Mouse (Mus musculus): ENCODE results near the gene Gm9936.

Gene Gm9936

DNA sequence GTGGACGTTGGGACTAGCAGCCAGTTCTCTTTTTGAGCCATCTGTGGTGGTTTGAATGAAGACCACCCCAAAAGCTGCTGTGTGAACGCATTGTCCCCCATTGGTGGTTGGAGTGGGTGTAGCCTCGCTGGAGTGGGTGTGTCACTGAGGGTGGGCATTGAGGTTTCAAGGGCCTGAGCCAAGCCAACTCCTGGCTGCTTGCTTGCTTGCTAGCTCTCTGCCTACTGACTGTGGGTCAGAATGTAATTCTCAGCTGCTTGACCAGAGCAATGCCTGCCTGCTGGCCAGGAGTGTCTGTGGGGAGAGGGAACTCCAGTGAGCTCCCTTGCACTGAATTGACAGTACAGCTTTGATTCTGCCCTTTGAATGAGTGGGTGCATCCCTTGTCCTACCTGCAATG is 28.7 kb downstream of the Gm9936 start:
- no peak for DNase-seq

- peak in 1 of 2 experiments; percentile 2 for DNase-seq
These were observed 31.1 kb downstream of the Gm9936 start for GRCm38 (mm10) chr5:114827427-114827826.

- peak; percentile 88 to 95 for DNase-seq
These were observed 32.3 kb downstream of the Gm9936 start for GRCm38 (mm10) chr5:114825978-114826691.

- DNase-seq: peak; percentile 69 to 76
These were observed 34.3 kb downstream of the Gm9936 start for GRCm38 (mm10) chr5:114824197-114824596.

DNA sequence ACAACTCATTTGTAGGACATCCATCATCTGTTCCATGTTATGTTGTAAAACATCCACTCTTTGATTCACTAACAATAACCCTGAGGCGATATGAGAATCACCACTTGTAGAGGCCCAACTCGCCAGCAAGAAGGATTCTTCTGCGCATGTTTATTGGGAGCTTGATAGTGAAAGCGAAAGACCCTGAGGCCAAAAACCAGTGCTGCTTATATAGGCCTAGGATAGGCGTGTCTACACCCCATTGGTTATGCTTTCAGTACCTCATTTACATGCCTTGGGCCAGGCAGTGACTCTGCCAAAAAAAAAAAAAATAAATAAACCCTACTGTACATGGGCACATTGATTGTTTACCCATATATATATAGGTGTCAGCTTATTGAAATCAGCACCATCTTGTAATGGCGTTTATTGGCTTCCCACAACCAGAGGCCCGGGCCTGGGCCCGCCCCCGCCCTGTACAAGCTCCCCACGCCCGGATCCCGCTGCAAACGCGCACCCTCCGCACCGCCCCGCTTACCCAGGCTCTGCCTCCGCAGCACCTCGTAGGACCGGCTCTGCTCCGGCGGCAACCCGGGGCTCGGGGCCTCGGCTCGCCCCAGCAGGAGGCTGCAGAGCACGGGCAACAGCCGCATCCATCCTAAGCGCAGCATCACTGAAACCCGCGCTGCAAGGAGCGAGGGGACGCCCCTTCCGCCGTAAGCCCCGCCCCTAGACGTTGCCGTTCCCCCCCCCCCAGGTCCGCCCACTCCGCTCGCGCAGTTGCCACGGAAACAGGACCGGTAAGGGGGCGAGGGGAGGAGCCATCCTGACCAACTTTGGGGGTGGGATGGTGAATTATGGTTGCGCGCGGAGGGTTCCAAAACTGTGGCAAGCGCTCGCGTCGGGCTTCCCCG is 35.4 kb downstream of the Gm9936 start, which contains the start of gene 1500011B03Rik:
TSS of gene 1500011B03Rik (minus strand) at position 673 of the 893 bp plus-strand sequence.
- DNase-seq: peak; percentile 87 to 91

DNA sequence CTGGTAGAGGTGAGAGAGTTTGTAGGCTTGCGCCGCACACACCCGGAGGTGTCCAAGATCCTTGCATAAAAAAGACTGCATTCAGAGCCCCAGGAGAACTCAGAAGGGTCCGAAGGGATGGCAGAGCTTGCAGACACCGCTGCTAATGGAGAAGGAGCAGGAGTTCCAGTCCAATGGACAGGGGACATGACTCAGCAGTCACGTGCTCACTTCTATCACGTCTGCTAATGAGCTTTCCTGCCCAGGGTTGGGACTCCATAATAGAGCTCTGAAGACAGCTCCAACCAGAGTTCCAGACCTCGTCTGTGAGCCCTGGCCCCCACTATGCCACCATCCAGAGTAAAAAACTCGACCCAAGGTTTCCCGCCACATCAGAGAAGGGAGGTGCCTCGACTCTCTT is 40.4 kb downstream of the Gm9936 start:
- DNase-seq: peak; percentile 24 to 51

DNA sequence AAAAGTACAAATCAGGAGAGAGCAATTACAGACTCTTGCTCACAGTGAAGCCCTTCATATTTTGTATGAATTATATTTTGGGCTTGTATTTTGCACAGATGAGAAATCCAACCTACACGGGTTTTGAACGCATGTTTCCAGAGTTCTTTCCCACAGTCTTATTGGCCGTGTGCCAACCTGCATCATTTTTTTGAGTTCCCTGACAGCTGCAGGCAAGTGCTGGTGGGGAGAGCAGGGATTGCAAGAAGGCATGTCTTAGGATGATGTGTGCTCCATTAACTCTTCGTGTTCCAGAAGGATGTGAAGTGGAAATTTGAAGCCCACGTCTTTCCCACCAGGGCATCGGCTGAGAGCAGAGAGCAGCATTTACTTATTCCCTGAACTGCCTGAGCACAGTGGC is 41.9 kb downstream of the Gm9936 start:
- DNase-seq: no peak

GRCm38 (mm10) chr5:114813525-114814181 is 44.8 kb downstream of the Gm9936 start:
- peak; percentile 90 to 94 for DNase-seq

- no peak for DNase-seq
These were observed 48.7 kb downstream of the Gm9936 start for GRCm38 (mm10) chr5:114809826-114810225.

GRCm38 (mm10) chr5:114809181-114809756 is 49.2 kb downstream of the Gm9936 start:
- DNase-seq: no peak

GRCm38 (mm10) chr5:114808385-114808784 is 50.1 kb downstream of the Gm9936 start:
- no peak for DNase-seq

DNA sequence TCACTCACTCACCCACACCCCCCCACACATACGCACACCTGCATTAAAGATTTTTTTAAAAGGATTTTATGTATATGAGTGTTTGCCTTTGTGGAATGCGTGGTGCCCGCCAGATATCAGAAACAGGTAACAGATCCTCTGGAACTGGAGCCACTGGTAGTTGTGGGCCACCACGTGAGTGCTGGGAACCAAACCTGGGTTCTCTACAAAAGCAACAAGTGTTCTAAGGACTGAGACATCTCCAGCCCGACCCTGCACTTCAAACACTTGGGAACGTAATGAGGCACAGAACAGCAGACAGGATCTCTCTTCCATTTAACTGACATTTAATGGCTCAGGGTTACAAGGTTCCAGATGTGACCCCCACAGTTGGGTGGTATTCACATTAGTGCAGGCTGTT is 50.6 kb downstream of the Gm9936 start:
- no peak for DNase-seq

- no peak for DNase-seq
These were observed 51.0 kb downstream of the Gm9936 start for GRCm38 (mm10) chr5:114807468-114807867.

DNA sequence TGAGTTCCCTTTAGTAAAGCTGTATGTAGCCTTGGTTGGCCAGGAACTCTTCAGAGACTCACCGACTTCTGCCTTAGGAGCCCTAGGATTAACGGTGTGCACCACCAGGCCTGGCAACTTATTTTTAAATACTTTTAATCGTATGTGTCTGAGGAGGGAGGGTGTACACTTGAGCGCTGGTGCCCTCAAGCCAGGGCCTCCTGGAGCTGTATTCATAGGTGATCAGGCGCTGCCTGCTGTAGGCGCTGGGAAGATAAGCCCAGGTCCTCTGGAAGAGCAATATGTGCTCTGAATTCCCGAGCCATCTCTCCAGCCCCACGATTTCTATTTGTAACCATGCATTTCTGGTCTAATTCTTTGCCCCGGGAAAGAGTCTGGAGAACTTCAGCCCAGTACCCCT is 51.4 kb downstream of the Gm9936 start:
- DNase-seq: no peak

DNA sequence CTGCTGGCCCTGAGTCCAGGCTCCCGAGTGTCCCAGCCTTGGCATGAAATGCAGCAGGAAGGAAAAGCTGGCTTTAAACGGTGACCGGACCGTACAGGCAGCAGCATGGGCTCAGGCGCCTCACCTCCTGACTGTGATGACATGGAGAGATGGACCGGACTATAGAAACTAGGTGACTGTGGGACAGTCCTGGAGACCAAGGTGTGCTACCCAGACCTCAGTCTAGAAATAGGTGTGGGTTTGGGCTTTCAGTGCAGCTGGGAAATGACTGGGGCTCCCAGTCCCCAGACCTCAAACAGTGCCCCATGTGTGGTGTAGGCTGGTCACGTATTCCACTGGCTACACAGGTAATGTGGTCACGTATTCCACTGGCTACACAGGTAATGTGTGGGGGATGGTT is 51.8 kb downstream of the Gm9936 start:
- DNase-seq: no peak

Data from kidney, postnatal 4 days (tissue).